Mouse (Mus musculus): ENCODE data around the gene Afdn. TPM values are rescaled to one million over a fixed set of nuclear protein-coding genes. Genes with fewer than 3 reads are reported as not detected.
"Not testable (repeated sequence)": the region's sequence is repeated elsewhere in the genome, so short reads cannot be mapped to it uniquely, and the experiment has no call there.

Gene Afdn
- polyA plus RNA-seq, 1 experiment from 2014 or later: 87.3 TPM

DNA sequence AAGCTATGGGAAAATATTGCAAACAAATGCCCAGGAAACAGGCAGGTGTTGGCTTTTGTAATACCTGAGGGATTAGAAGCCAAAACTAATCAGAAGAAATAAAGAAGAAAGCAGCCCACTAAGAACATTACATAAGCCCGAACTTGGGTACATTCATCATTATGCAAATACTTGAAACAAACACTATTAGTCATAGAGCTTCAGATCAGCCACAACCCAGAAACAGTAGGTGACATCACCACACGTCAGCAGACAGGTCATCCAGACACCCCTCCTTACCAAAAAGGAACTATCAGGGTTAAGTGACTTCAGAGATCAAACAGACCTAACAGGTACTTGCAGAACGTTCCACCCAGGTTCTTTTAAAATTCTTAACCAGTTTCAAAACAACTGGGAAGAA, 165.6 kb downstream of the Afdn start:
- H3K9ac ChIP-seq: no peak overlapping the region
- no peaks in the 10 kb centered on the region for H3K27me3 ChIP-seq
- H3K4me2 ChIP-seq (replicated peaks): no peak overlapping the region
- WGBS: 71% methylated on average over 3 of the region's 3 CpGs
- H3K4me1 ChIP-seq: peaks cover 6% of the 10 kb centered on the region; the same call in 1 of the 2 replicates
- no peak overlapping the region for H3K4me3 ChIP-seq
- H3K9me3 ChIP-seq: no peaks in the 10 kb centered on the region
- H3K36me3 ChIP-seq: no peaks in the 10 kb centered on the region
- ATAC-seq (ENCODE audit: insufficient number of reproducible peaks, insufficient read depth, low FRiP score, low TSS enrichment): no peak
- H3K27ac ChIP-seq: no peak overlapping the region

DNA sequence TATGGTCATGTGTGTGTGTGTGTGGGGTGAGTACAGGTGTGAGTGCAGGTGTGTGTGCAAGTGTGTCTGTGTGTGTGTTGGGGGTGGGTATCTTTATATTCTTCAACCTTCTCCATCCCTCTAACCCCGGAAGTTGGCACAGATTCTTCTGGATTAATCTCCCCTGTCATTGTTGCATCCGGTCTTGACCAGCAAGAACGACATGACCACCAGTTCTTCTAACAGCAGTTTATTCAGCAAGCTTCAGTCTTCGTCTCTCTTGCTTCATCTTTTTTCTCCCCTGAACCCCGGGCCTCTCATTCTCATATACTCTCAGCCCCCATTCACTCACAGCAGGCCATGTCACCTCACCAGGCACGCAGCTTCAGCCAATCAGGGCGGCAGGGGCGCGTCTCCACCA, 170.1 kb downstream of the Afdn start:
- ATAC-seq (ENCODE audit: insufficient number of reproducible peaks, insufficient read depth, low FRiP score, low TSS enrichment): no peak
- no peak overlapping the region for H3K4me3 ChIP-seq
- no peaks in the 10 kb centered on the region for H3K9me3 ChIP-seq
- no peak overlapping the region for H3K27ac ChIP-seq
- WGBS: 85% methylated on average over 9 of the region's 9 CpGs
- no peaks in the 10 kb centered on the region for H3K36me3 ChIP-seq
- H3K27me3 ChIP-seq: no peaks in the 10 kb centered on the region
- no peak overlapping the region for H3K4me2 ChIP-seq (replicated peaks)
- no peaks in the 10 kb centered on the region for H3K4me1 ChIP-seq
- H3K9ac ChIP-seq: no peak overlapping the region

DNA sequence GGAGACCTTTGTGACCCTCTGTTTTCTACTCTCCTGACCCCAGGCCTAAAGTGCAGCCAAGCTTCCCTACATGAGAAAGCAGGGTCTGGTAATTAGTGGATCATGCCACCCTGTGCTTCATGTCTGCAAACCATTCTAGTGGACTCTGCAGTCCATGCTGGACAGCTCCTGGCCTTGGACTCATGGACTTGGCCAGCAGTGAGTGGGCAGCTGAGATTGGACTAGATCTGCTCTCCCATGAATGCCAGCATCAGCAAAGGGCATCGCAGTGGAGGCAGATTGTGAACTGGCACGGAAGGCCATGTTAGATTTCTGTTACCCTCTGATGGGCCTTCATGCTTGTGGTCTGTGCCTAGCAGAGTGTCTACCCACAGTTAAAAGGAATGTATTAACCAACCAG, 175.0 kb downstream of the Afdn start:
- WGBS: 93% methylated on average over 2 of the region's 2 CpGs
- not testable (repeated sequence) for H3K4me3 ChIP-seq; H3K4me1 ChIP-seq; H3K27ac ChIP-seq; H3K4me2 ChIP-seq (replicated peaks); H3K9me3 ChIP-seq; H3K9ac ChIP-seq; H3K36me3 ChIP-seq; H3K27me3 ChIP-seq; ATAC-seq (ENCODE audit: insufficient number of reproducible peaks, insufficient read depth, low FRiP score, low TSS enrichment)

DNA sequence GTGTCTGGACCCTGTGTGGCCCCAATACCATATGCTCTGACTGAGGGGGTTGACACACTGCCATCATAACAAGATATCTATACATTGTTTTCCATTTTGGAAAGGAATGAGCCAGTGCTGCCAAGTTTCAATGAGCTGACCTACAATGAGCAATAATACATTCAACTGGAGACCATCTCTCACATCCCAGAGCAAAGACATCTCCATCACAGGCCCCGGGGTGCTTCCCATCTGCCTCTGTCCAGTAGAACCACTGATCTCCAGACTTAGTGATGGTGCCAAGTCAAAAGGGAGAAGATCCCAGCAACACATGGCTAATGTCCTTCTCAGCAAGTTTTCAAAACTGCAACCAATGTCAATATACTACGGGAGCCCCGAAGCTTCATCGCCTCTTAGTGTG, 177.4 kb downstream of the Afdn start:
- H3K9ac ChIP-seq: no peak overlapping the region
- no peaks in the 10 kb centered on the region for H3K36me3 ChIP-seq
- no peak overlapping the region for H3K4me2 ChIP-seq (replicated peaks)
- WGBS: 93% methylated on average over 4 of the region's 4 CpGs
- ATAC-seq (ENCODE audit: insufficient number of reproducible peaks, insufficient read depth, low FRiP score, low TSS enrichment): no peak
- no peak overlapping the region for H3K4me3 ChIP-seq
- H3K27me3 ChIP-seq: no peaks in the 10 kb centered on the region
- H3K9me3 ChIP-seq: no peaks in the 10 kb centered on the region
- no peaks in the 10 kb centered on the region for H3K4me1 ChIP-seq
- no peak overlapping the region for H3K27ac ChIP-seq

DNA sequence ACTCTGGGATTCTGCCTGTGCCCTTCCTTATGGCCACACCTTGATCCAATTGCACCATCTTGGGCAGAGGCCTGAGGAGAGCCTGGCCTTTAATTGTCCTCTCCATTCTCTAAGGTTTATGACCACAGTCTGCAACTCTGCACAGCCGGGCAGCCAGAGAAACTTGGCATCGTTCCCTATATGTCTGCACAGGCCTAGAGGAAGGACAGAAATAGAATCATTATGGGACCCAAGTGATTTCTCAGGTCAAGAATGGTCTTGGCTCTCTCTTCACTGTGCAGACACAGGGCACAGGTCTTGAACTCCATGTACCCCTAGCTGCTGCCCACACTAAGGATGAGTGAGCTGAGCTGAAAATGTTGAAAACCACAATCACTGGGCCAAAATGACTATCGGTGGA, 178.3 kb downstream of the Afdn start:
- no peak for ATAC-seq (ENCODE audit: insufficient number of reproducible peaks, insufficient read depth, low FRiP score, low TSS enrichment)
- 90% methylated on average over 3 of the region's 3 CpGs for WGBS
- H3K27ac ChIP-seq: no peak overlapping the region

GRCm38 (mm10) chr17:13939231-13939630, 178.9 kb downstream of the Afdn start:
- H3K9me3 ChIP-seq; H3K4me2 ChIP-seq (replicated peaks); H3K9ac ChIP-seq; H3K4me3 ChIP-seq; H3K36me3 ChIP-seq; H3K4me1 ChIP-seq; H3K27ac ChIP-seq; H3K27me3 ChIP-seq; ATAC-seq (ENCODE audit: insufficient number of reproducible peaks, insufficient read depth, low FRiP score, low TSS enrichment): not testable (repeated sequence)
- 84% methylated on average over 2 of the region's 2 CpGs for WGBS

More for the DNA sequence above, 178.3 kb downstream of the Afdn start:
- Histone ChIP-seq H3K4me2 (replicated peaks) (no peak overlapping the region), H3K9ac (no peak overlapping the region), H3K4me3 (no peak overlapping the region), H3K36me3 (no peaks in the 10 kb centered on the region), H3K4me1 (no peaks in the 10 kb centered on the region), H3K27me3 (no peaks in the 10 kb centered on the region), H3K9me3 (no peaks in the 10 kb centered on the region)

GRCm38 (mm10) chr17:13940487-13940886, 180.1 kb downstream of the Afdn start:
- 74% methylated on average over 1 of the region's 1 CpGs for WGBS
- no peaks in the 10 kb centered on the region for H3K4me1 ChIP-seq
- H3K9ac ChIP-seq: no peak overlapping the region
- H3K4me3 ChIP-seq: no peak overlapping the region
- H3K27ac ChIP-seq: no peak overlapping the region
- no peaks in the 10 kb centered on the region for H3K36me3 ChIP-seq
- H3K27me3 ChIP-seq: no peaks in the 10 kb centered on the region
- no peak overlapping the region for H3K4me2 ChIP-seq (replicated peaks)
- no peak for ATAC-seq (ENCODE audit: insufficient number of reproducible peaks, insufficient read depth, low FRiP score, low TSS enrichment)
- H3K9me3 ChIP-seq: no peaks in the 10 kb centered on the region

DNA sequence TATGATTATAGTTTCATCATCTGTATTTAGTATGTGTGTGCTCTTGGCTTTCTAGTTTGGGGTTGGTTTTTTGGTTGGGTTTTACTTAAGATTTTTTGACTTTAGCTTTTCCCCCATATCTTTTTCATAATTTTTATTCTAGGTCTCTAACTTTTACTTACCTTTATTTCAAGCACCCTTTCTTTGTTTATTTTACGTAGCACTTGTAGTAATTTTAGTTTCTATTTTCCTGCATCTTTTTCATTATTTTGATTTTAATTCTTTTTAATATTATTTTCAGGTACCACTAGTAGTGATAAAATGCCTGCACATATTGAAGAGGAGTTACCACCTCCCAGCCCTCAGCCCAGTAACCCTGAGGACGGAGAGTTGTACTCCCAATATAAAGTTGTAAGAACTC, 187.7 kb downstream of the Afdn start, which contains the start of gene Gm7168:
TSS of gene Gm7168 (plus strand) at position 301 of the 400 bp plus-strand sequence.
- ATAC-seq (ENCODE audit: insufficient number of reproducible peaks, insufficient read depth, low FRiP score, low TSS enrichment); H3K4me1 ChIP-seq: not testable (repeated sequence)
- whole genome bisulfite sequencing: 86% methylated on average over 1 of the region's 2 CpGs

GRCm38 (mm10) chr17:13951570-13951969, 191.2 kb downstream of the Afdn start:
- H3K4me3 ChIP-seq; H3K4me2 ChIP-seq (replicated peaks); H3K27me3 ChIP-seq; H3K27ac ChIP-seq; ATAC-seq (ENCODE audit: insufficient number of reproducible peaks, insufficient read depth, low FRiP score, low TSS enrichment); H3K4me1 ChIP-seq; H3K9me3 ChIP-seq; H3K9ac ChIP-seq; H3K36me3 ChIP-seq: not testable (repeated sequence)
- 80% methylated on average over 1 of the region's 1 CpGs for WGBS

More for the DNA sequence above, 187.7 kb downstream of the Afdn start, which contains the start of gene Gm7168:
- H3K9me3 ChIP-seq; H3K9ac ChIP-seq; H3K4me3 ChIP-seq; H3K4me2 ChIP-seq (replicated peaks); H3K36me3 ChIP-seq; H3K27me3 ChIP-seq; H3K27ac ChIP-seq: not testable (repeated sequence)

Other genes starting within 250 kb of the Afdn start
- gene Tcte2, start 1.3 kb downstream of the Afdn start, polyA plus RNA-seq (2016; fragmentation: Nextera tagmentation; extraction: Ambion mirVana): 7.0 and 7.1 TPM in 2 replicates
- not detected in 2 replicates for gene Gm7168, start 187.8 kb downstream of the Afdn start, polyA plus RNA-seq (2016; fragmentation: Nextera tagmentation; extraction: Ambion mirVana)
- not detected in 2 replicates for gene Gm7356, start 243.2 kb downstream of the Afdn start, polyA plus RNA-seq (2016; fragmentation: Nextera tagmentation; extraction: Ambion mirVana)